Mouse (Mus musculus) heart, embryonic 14.5 days (tissue): ENCODE data around the gene Dner. TPM values are rescaled to one million over a fixed set of nuclear protein-coding genes. Genes with fewer than 3 reads are reported as not detected.

Source experiments
- ATAC-seq: fragments of 200-750 bp; cut with Nextera tagmentation; 2 replicates; pipeline ENCODE4 v1.8.0; 2017; ENCODE audit warnings: low read depth, moderate TSS enrichment; ENCODE audit not compliant: insufficient number of reproducible peaks, insufficient read depth, low FRiP score
- H3K27ac ChIP-seq, 2 experiments: fragments of 200-500 bp in 1 of 2; fragments of 300-500 bp in 1 of 2; sonication (generic) in 1 of 2; replicated peaks in 1 of 2; 2 replicates each; pipeline ENCODE4 v1.5.1; 2012 to 2014; ENCODE audit warnings: low read depth in 2 of 2, low read length in 2 of 2, control low read depth in 1 of 2, mild to moderate bottlenecking in 1 of 2, mixed read lengths in 1 of 2; ENCODE audit not compliant: control insufficient read depth in 1 of 2, insufficient read depth in 1 of 2
- H3K27me3 ChIP-seq: fragments of 300-500 bp; sonication (generic); 2 replicates; pipeline ENCODE4 v1.6.1; 2014; ENCODE audit warnings: mild to moderate bottlenecking, low read length, control low read depth; ENCODE audit not compliant: control insufficient read depth, insufficient read depth
- H3K36me3 ChIP-seq: fragments of 300-500 bp; sonication (generic); 2 replicates; pipeline ENCODE4 v1.6.1; 2014; ENCODE audit warnings: mild to moderate bottlenecking, control low read depth, low read length, mixed read lengths; ENCODE audit not compliant: control insufficient read depth, insufficient read depth
- H3K4me1 ChIP-seq, 2 experiments: fragments of 200-500 bp in 1 of 2; fragments of 300-500 bp in 1 of 2; sonication (generic) in 1 of 2; 2 replicates each; pipeline ENCODE4 v1.6.1; 2012 to 2014; ENCODE audit warnings: low read length in 2 of 2, control low read depth in 1 of 2, mixed read lengths in 1 of 2; ENCODE audit not compliant: control insufficient read depth in 2 of 2, insufficient read depth in 2 of 2
- H3K4me2 ChIP-seq: fragments of 300-500 bp; sonication (generic); 2 replicates; pipeline ENCODE4 v1.6.1; 2014; ENCODE audit warnings: mild to moderate bottlenecking, low read length
- H3K4me3 ChIP-seq, 2 experiments: fragments of 200-500 bp in 1 of 2; fragments of 300-500 bp in 1 of 2; sonication (generic) in 1 of 2; 2 replicates each; pipeline ENCODE4 v1.5.1; 2012 to 2014; ENCODE audit warnings: low read length in 2 of 2, mild to moderate bottlenecking in 2 of 2, control low read depth in 1 of 2, low read depth in 1 of 2, moderate library complexity in 1 of 2; ENCODE audit not compliant: control insufficient read depth in 1 of 2, insufficient read depth in 1 of 2
- H3K9ac ChIP-seq: fragments of 300-500 bp; sonication (generic); 2 replicates; pipeline ENCODE4 v1.6.1; 2014; ENCODE audit warnings: mild to moderate bottlenecking, low read length
- H3K9me3 ChIP-seq: fragments of 300-500 bp; sonication (generic); 2 replicates; pipeline ENCODE4 v1.6.1; 2016; ENCODE audit warnings: low read length, control low read depth; ENCODE audit not compliant: control insufficient read depth
- WGBS: fragments of 180-500 bp; shearing (Covaris S2); extraction: QIAGEN DNeasy Blood & Tissue Kit; methylation state at CpG from one replicate; pipeline ENCODE4 v1.1.7; 2014; 5-methylcytosine and 5-hydroxymethylcytosine counted together
- polyA plus RNA-seq: library from polyadenylated mRNA; unstranded; fragments of >200 nt; fragmentation: Nextera tagmentation; extraction: Ambion mirVana; gene quantifications from 2 replicates; pipeline ENCODE4 v1.2.1, GENCODE M21; 2014

Dner gene
- polyA plus RNA-seq, 1 experiment from 2014 or later = 0.85 TPM

DNA sequence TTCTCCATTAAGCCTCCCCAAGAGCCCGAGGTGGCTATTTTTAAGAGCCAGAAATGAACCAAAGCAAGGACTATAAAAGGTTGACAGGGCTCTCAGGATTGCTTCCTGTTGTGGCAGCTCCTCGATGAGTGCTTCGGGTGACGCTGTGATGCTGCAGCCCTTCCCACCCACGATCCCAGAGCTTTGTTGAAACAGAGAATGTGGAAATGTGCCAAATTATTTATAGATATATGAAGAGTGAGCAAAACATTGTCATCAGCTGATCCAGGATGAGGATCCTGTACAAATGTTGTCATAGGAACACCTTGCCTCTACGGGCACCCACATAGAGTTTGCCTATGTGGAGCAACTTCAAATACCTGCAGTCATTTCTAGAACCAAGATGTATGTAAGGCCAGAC lies 67.8 kb downstream of the Dner start:
- H3K36me3 ChIP-seq = no peaks in the 10 kb centered on the region
- H3K4me2 ChIP-seq = no peak overlapping the region
- no peaks in the 10 kb centered on the region for H3K27me3 ChIP-seq
- 44% methylated on average over 6 of the region's 6 CpGs for WGBS
- H3K9ac ChIP-seq = no peak overlapping the region
- H3K4me3 ChIP-seq = no peak overlapping the region
- no peak for ATAC-seq
- H3K9me3 ChIP-seq = no peaks in the 10 kb centered on the region
- H3K4me1 ChIP-seq = 0 out of 4 replicates have a peak, but pooled peaks cover 0 to 4% of the 10 kb centered on the region in 2 experiments
- H3K27ac ChIP-seq = no peak overlapping the region

DNA sequence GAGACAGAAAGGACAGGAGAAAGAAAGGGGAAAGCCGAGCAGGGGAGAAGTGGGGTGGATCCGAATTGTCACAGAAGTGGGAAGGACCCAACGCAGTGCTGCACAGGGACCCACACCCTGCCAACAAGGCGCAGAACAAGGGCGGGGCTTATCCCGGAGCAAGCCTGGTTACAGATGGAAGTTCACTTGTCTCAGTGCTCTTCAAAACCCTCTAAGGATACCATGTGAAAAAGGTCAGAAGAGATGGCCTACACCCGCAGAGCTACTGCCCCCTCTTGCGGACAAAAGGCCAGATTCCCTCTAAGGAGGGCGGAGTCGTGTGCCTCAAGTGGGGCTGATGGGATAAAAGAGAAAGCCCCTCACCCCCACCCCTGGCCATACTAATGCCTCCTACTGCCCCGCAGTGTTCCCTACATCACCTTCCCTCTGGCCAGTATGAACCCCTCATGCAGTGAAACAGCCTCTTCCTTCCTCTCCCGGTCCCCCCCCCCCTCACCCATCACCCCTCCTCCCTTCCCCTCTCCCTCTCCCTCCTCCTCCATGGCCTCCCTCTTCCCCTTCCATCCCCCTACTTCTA lies 73.0 kb downstream of the Dner start:
- no peak for ATAC-seq

DNA sequence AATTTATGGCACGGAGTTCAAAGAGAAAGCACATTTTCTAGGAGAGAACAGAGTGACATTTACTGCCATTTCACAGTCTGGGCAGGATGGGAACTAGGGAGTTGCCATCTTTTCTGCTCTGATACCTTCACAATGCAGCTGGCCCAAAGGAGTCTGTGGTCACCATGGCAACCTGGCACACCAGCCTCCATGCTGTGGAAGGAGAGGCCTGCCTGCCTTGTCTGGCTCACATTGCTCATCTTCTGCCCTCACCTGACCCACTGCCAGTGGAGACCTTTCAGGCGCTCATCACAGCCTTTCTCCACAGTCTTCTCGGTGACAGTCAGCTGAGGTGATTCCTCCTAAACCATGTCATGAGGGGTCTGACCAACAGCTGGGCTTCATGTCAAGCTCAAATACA lies 74.7 kb downstream of the Dner start:
- no peaks in the 10 kb centered on the region for H3K9me3 ChIP-seq
- H3K9ac ChIP-seq = no peak overlapping the region
- no peaks in the 10 kb centered on the region for H3K36me3 ChIP-seq
- no peak overlapping the region for H3K4me3 ChIP-seq
- no peaks in the 10 kb centered on the region; a peak in 1 of 4 replicates for H3K4me1 ChIP-seq
- H3K27me3 ChIP-seq = no peaks in the 10 kb centered on the region
- ATAC-seq = no peak
- H3K27ac ChIP-seq = no peak overlapping the region
- 72% methylated on average over 3 of the region's 3 CpGs for WGBS
- H3K4me2 ChIP-seq = no peak overlapping the region

More for the DNA sequence above, 73.0 kb downstream of the Dner start:
- no peak overlapping the region for H3K4me3 ChIP-seq
- H3K4me2 ChIP-seq = no peak overlapping the region
- H3K9me3 ChIP-seq = no peaks in the 10 kb centered on the region
- H3K27ac ChIP-seq = no peak overlapping the region
- no peaks in the 10 kb centered on the region for H3K36me3 ChIP-seq
- peaks cover 0 to 2% of the 10 kb centered on the region in 2 experiments; a peak in 1 of 4 replicates for H3K4me1 ChIP-seq
- 21% methylated on average over 12 of the region's 12 CpGs for WGBS
- no peak overlapping the region for H3K9ac ChIP-seq
- no peaks in the 10 kb centered on the region for H3K27me3 ChIP-seq

DNA sequence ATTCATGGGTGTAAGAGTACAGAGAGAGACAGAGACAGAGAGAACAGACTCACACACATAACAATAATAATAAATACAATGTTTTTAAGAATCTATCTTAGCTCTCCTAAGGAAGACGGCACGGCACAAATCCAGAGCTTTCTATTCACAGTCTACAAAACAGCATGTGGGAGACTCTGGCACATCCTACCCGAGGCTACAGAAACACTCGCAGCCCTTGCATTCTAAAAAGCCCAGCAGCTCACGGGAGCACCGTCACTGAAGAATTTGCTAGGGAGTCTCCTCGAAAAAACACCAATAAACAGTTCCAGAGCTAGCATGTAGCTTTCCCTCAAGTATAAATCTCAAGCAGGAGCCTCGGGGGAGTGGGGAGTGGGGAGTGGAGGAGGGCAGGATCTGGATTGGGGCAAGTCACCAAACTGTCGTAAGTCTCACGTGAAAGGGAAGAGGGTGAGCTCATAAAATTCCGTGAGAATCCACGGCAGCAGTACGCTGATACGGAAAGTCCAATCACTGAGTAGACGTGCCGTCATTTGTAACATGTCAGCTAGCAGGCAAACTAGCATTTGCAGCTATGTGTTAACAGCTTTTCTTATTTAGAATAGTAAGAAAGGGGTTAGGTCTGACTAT lies 76.8 kb downstream of the Dner start:
- H3K27ac ChIP-seq = peak overlapping the region in 1 of 2 experiments; percentile 47; a peak in 2 of 4 replicates
- no peak for ATAC-seq
- no peaks in the 10 kb centered on the region for H3K27me3 ChIP-seq
- no peaks in the 10 kb centered on the region for H3K9me3 ChIP-seq
- WGBS = 47% methylated on average over 16 of the region's 16 CpGs
- H3K4me2 ChIP-seq = peak overlapping the region; percentile 48
- H3K36me3 ChIP-seq = no peaks in the 10 kb centered on the region
- H3K9ac ChIP-seq = peak overlapping the region; percentile 31; the same call in 1 of the 2 replicates
- H3K4me3 ChIP-seq = peak overlapping the region; percentile 7 to 23; a peak in 2 of 4 replicates
- no peaks in the 10 kb centered on the region; a peak in 2 of 4 replicates for H3K4me1 ChIP-seq

DNA sequence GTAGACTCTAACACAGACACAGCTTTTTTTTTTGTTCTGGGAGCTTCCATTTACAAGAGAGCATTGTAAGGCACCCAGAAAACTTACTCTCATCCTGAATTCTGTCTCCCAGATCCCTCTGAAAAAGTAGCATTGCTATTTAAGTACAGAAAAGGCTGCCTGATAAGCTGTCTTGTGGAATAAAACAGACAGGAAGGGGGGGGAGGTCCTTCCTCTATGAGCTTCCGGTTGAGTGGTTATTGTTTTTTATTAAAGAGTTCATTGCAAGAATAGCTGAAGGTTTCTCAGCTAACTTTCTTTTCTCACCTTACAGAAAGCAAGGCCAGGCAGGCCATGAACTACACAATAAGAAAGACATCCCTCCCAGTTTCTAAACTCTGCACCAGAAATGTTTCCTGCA lies 77.9 kb downstream of the Dner start:
- Histone ChIP-seq H3K36me3 (no peaks in the 10 kb centered on the region), H3K27ac (peak overlapping the region in 1 of 2 experiments; percentile 41; a peak in 2 of 4 replicates), H3K27me3 (no peaks in the 10 kb centered on the region), H3K9me3 (no peaks in the 10 kb centered on the region), H3K4me1 (no peaks in the 10 kb centered on the region; a peak in 2 of 4 replicates), H3K9ac (no peak overlapping the region), H3K4me2 (no peak overlapping the region), H3K4me3 (no peak overlapping the region)
- 60% methylated on average over 1 of the region's 1 CpGs for WGBS
- ATAC-seq = no peak

DNA sequence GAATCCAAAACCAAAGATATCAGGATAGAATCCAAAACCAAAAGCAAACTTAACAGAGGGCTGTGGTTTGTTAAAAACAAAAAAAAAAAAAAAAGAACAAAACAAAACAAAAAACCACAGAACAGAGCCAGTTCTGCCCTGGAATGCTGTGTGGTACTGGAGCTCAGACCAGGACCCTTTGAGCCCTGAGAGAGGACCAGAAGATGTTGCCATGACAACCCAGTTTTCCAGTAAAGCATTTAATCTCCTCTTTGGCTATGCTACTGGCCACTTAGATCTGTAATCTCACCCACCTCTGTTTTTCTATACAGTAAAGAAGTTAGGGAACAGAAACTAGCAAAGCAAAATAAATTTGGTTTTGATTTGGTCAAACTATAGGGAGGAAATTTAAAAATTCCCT lies 79.9 kb downstream of the Dner start:
- ATAC-seq = no peak
- no peak overlapping the region for H3K27ac ChIP-seq

DNA sequence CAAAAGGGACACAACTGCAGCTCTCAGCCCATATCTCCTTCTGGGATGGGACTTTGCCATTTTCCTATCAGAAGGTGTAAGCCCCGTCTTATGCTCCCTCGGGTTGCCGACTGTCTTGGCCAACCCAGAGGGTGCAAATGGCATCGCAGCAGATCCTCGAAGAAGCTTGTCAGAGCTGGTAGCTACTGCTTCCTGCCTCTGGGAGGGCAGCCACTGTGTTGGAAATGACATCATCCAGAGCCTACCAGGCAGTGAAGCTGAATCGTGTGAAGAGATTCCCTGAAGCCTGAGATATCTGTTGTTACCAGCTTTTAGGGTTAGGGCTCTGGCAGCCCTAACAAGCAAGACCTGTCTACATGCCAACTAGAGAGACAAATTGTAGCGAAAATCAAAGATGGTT lies 81.4 kb downstream of the Dner start:
- Histone ChIP-seq H3K36me3 (no peaks in the 10 kb centered on the region), H3K4me1 (no peaks in the 10 kb centered on the region; a peak in 2 of 4 replicates), H3K4me3 (no peak overlapping the region), H3K9ac (no peak overlapping the region), H3K27ac (no peak overlapping the region), H3K9me3 (no peaks in the 10 kb centered on the region), H3K27me3 (no peaks in the 10 kb centered on the region), H3K4me2 (no peak overlapping the region)
- WGBS = 43% methylated on average over 7 of the region's 7 CpGs
- ATAC-seq = no peak

More for the DNA sequence above, 79.9 kb downstream of the Dner start:
- Histone ChIP-seq H3K4me2 (no peak overlapping the region), H3K36me3 (no peaks in the 10 kb centered on the region), H3K4me3 (no peak overlapping the region), H3K9me3 (no peaks in the 10 kb centered on the region), H3K4me1 (no peaks in the 10 kb centered on the region; a peak in 2 of 4 replicates), H3K9ac (no peak overlapping the region), H3K27me3 (no peaks in the 10 kb centered on the region)
